Mouse (Mus musculus) B cell, adult 2 months (primary cell): ENCODE measurements around the gene Clec12b.
"Not testable (repeated sequence)": the region's sequence is repeated elsewhere in the genome, so short reads cannot be mapped to it uniquely, and the experiment has no call there.

Source experiments
- DNase-seq, 2 experiments: peaks; one replicate each; pipeline ENCODE4 v3.0.0; 2022

The Clec12b gene

DNA sequence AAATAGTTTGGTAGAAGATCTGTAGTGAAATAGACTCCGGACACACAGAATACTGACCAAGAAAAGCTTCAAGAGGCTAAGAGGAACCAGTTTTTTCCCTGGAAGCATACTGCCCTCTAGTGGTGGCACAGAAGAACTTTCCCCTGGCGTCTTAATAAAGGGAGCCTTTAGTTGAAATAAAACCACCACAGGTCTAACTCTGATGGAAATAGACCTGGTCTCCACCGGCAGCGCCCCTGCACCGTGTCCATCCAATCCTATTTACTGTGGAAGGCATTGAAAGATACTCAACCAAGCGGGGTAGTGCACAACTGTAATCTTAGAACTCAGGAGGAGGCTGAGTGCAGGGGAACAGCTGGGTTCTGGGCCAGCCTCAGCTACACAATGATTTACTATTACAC lies 19.7 kb downstream of the Clec12b start:
- peak; percentile 74 to 79 for DNase-seq

DNA sequence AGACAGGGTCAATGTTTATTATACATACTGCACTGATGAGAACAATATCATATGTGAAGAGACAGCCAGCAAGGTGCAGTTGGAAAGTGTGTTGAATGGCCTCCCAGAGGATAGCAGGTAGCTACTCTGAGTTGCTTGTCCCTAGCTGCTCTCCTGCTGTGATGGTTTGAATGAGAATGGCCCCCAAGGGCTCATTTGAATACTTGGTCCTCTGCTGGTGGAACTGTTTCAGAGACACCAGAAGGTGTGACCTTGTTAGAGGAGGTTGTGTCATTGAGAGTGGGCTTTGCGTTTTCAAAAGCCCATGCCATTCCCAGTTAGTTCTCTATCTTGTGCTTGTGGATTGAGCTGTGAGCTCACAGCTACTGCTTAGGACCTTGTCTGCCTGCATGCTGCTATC lies 21.7 kb downstream of the Clec12b start:
- DNase-seq, result no peak

DNA sequence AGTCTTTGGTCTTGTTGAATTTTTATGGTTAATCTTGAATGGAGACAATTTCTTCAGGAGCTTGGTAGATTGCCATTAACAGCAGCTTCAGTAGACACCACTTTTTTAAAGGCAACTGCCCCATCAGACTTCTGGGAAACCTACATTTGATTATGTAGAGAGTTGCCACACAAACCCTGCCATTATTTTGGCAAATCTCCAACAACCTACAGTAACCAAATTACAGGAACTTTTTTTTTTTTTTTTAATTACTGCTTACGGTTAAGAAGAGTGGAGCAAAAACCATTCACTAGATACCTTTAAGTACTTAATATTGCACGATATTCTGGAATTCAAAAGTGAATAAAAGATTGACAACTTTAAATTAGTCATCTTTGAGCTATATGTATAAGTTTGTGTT lies 26.2 kb downstream of the Clec12b start:
- no peak for DNase-seq

DNA sequence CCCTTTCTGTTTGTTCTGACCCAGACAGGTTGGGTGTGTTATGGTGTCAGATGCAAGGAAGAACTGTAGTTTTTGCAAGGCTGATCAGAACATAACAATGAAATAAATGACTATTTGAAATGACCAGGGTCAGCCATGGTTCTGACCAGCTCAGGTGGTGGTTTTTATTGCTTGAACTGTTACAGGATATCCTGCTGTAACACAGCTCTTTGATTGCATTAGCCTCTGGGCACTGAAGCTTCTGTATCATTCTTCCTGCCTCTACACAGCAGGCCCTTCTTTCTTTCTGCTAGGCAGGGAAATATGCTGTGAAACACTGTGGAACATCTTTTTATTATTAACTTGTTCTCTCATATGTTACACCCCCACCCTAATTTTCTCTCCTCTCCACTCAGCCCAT lies 29.2 kb downstream of the Clec12b start:
- DNase-seq, result no peak

DNA sequence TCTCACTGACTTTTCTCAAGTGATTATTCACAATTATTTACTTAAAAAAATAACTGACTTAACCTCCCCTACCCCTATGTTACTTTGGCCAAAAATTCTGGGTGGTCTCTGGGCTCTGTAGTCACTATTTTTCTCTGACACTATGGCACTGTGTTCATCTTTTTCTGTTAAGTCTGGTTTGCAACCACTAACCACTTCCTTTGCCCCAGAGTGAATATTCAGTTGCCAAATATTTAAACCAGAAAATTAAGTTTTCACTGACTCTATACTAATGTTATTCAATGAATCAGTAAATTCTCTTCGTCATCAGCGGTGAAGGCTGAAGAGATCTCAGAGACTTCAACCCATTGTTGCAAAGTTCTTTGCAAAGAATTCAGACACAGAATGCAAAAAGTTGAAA lies 29.9 kb downstream of the Clec12b start:
- no peak for DNase-seq

DNA sequence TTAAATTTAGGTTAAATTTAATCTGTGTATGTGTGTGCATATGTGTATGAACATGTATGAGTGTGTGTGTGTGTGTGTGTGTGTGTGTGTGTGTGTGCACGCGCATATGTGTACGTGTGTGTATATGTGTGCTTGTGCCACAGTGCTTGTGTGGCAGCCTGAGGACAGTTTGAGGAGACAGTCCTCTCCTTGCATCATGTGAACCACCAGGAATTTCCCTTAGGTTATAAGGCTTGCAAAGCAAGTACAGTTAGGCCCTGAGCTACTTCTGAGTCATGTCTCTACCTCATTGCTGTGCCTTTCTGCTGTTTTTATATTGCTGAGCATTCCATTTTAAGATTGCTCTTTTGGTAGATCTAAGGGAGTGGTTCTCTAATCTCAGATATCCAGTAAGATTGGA lies 34.6 kb downstream of the Clec12b start:
- DNase-seq, result no peak

DNA sequence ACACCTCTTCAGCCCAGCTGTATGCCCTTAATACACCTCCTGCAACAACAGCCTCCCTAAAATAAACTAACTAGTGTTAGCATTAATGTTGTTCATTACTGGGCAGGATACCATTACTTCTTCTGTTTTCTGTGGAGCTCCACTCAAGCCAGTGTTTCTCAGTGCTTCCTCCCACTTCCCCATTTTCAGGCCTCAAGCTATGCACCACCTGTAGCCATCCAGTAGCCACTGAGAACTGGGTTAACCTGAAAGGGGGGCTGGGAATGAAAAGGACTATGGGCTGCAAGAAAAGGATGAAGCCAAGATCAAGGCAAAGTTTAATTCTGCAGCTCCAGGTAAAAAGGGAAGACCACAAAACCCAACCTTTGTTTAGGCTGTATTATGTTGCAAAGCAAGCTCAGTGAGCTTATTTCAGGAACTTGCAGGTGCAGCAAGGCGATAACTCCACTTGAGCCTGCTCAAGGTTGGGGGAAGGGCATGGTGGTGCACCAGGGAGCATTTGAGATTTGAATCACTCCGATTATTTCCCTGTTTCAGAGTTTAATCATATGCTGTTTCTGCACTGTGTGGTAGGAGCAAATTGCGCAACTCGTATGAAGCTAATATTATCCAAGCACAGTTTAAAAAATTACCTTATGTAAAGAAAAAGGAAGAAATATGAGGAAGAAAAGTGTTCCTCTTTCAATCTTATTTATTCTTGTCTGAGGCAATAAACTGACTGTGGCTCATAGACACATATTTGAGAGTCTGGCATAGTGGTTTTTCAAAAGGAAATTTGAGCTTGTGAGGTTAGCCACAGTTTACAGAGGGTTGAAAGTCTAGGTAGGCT lies 35.9 kb downstream of the Clec12b start:
- peak; percentile 66 to 68 for DNase-seq

DNA sequence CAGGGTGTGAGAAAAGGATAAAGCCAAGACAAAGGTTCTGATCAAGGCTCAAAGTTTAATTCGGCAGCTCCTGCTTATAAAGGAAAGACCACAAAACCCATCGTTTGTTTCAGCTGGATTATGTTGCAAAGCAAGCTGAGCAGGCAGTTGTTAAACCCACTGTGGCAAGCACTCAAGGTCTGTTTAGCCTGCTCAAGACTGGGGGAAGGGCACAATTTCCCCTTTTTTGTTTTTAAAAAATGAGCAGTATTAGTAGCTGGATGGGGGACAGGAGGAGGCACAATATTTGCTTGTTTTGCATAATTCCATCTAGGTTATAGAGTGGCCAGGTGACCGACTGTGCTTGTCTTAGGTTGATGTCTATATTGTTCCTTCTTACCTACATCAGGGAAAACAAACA lies 41.3 kb downstream of the Clec12b start:
- peak; percentile 39 to 44 for DNase-seq

DNA sequence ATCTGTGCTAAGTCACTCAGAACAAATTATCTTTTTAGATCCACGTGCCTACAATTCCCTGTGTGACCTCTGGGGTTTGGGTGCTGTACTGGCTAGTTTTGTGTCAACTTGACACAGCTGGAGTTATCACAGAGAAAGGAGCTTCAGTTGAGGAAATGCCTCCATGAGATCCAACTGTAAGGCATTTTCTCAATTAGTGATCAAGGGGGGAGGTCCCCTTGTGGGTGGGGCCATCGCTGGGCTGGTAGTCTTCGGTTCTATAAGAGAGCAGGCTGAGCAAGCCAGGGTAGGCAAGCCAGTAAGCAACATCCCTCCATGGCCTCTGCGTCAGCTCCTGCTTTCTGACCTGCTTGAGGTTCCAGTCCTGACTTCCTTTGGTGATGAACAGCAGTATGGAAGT lies 43.3 kb downstream of the Clec12b start, which contains the start of gene Clec12a:
Gene Clec12a (plus strand): TSS at position 301 of the 400 bp plus-strand sequence.
- not testable (repeated sequence) for DNase-seq

DNA sequence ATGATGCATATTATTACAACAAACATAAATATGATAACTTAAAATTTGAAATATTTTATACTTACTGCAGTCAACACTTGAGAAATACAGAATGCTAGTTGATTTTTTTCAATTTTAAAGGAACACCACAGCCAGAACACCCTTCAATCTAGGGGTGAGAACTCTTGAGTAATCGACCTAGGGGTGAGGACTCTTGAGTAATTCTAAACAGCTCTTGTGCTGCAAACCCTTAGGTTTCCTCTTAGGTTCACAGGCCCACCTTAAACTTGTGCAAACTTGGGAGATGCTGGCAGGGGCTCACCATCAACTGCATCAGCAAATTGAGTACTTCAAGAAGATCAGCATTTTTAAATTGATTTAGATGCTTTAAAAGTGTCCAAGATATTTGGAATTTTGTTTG lies 47.9 kb downstream of the Clec12b start:
- no peak for DNase-seq

DNA sequence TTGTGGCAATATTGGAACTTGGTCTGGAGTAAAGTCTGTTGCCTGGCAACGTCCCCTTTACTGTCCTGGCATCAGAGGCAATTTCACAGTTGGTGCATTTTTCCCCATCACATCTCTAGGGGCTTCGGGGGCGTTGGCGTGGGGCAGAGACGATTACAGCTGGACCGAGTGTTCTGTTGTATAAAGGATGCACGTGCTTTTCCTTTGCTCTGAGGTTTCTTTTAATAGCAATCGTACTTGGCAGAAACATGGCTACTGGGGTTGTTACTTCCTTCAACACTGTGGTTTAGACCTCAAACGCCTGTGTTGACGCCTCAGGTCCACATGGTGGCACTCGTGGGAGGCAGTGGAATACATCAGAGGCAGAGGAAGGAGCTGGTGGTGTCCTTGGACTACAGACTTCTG lies 52.0 kb downstream of the Clec12b start:
- DNase-seq, result peak; percentile 78 to 80

DNA sequence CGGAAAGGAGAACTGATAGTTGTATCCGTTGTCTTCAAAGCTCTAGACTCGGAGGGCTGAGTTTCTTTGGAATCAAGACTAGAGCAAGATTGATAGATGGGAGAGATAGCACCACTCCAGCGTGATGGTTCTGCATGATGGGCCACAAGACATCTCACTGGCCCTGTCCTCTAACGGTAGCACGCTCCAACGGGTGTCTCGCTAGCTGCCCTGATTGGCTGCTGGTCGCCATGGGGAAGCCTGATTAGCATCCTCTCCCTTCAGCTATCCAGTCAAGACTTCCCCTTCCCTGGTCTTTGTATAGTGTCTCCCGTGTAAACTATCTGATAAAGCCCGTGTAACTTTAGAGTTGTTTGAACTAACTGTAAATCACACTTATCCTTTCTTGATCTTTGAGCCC lies 54.1 kb downstream of the Clec12b start, which contains the start of gene 4922502D21Rik:
Gene 4922502D21Rik (minus strand): TSS at position 187 of the 400 bp plus-strand sequence.
- no peak for DNase-seq

DNA sequence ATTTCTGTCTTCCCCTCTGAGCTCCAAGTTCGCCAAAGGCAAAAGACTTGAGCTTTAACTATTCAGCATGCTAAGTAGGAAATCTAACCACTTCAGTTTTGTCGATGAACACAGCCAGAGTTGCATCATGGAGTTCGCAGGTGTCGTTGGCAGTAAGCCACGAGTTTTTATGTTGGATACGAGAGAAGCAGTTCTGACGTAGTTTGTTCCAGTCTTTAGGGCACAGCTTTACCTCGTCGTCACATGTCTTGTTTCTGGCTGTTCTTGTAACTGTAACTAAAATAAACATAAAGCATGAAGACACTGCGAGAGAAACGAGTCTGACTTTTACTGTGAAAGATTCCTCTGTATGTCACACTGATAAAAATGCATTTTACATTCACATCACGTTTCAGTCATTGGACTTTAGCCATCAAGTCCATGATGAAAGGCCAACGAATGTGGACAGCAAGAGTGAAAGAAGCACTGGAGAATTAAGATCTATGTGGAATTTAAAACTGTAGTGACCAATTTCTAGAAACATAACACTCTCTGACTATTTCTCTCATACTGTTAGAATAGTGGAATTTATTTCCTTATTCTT lies 59.0 kb downstream of the Clec12b start:
- DNase-seq, result peak in 1 of 2 experiments; percentile 26

DNA sequence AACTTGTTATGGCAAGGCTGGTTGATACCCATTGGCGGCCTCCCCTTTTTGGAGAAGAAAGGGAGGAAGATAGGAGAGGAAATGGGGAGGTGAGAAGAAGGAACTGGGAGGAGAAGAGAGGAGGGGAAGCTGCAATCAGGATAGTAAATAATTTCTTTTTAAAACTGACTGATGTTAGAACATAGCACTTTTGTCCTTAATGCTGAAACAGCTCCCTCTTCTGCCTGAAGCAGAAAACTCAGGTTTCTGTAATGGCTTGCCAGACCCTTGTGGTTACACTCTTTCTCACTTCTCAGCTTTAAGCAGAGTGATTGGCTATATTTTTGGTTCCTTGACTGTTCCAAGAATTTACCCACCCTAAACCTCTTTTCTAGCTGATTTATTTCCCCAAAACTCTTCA lies 59.7 kb downstream of the Clec12b start:
- DNase-seq, result peak; percentile 40 to 47
